Mouse (Mus musculus): Measurements from ENCODE around the gene Dgki. TPM values are rescaled to one million over a fixed set of nuclear protein-coding genes. Genes with fewer than 3 reads are reported as not detected.
"Not testable (repeated sequence)": the region's sequence is repeated elsewhere in the genome, so short reads cannot be mapped to it uniquely, and the experiment has no call there.

The Dgki gene
- polyA plus RNA-seq, 1 experiment from 2014 or later, result 7.0 TPM

DNA sequence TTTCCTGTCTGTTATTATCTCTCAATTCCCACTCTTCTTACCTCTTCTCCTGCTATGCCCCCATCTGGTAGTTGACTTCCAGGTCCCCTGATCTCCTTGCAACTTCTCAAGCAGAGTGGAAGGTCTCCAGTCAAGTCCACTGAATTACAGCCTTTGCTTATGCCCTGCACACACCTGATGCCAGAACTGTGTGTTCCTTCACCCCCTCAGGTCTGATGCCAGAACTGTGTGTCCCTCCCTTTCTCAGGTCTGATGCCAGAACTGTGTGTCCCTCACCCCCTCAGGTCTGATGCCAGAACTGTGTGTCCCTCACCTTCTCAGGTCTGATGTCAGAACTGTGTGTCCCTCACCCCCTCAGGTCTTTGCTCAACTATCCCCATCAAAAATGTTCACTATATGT is 161.2 kb downstream of the Dgki start:
- no peak overlapping the region for H3K4me3 ChIP-seq
- peaks cover 8% of the 10 kb centered on the region for H3K4me1 ChIP-seq (replicated peaks)
- ATAC-seq (ENCODE audit: low FRiP score, low read depth), result no peak
- H3K9me3 ChIP-seq, result no peaks in the 10 kb centered on the region
- H3K4me2 ChIP-seq, result no peak overlapping the region
- no peak overlapping the region for H3K27ac ChIP-seq (replicated peaks)
- H3K36me3 ChIP-seq, result no peaks in the 10 kb centered on the region
- H3K27me3 ChIP-seq, result no peaks in the 10 kb centered on the region
- no peak overlapping the region for H3K9ac ChIP-seq

DNA sequence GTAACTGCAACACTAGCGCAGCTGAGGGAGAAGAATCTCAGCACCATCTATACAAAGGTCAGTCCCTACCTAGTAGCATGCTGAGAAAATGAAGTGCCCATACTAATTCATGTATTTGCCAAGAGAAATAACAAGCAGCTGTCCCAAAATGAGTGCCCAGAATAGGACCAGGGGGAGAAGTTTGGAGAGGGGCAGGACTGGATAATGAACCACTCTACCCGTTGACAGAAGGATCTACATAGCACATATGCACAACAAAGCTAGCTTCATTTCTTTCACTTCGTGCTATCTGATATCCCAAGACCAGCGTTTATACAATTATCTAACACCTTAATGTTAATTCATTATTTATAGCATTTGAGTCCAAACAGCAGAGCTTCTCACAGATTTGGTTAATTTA is 168.7 kb downstream of the Dgki start:
- no peaks in the 10 kb centered on the region for H3K36me3 ChIP-seq
- no peak overlapping the region for H3K9ac ChIP-seq
- H3K27ac ChIP-seq (replicated peaks), result no peak overlapping the region
- ATAC-seq (ENCODE audit: low FRiP score, low read depth), result no peak
- WGBS, result 78% methylated on average over 4 of the region's 4 CpGs
- no peaks in the 10 kb centered on the region for H3K4me1 ChIP-seq (replicated peaks)
- H3K9me3 ChIP-seq, result no peaks in the 10 kb centered on the region
- no peak overlapping the region for H3K4me2 ChIP-seq
- H3K27me3 ChIP-seq, result no peaks in the 10 kb centered on the region
- H3K4me3 ChIP-seq, result no peak overlapping the region

DNA sequence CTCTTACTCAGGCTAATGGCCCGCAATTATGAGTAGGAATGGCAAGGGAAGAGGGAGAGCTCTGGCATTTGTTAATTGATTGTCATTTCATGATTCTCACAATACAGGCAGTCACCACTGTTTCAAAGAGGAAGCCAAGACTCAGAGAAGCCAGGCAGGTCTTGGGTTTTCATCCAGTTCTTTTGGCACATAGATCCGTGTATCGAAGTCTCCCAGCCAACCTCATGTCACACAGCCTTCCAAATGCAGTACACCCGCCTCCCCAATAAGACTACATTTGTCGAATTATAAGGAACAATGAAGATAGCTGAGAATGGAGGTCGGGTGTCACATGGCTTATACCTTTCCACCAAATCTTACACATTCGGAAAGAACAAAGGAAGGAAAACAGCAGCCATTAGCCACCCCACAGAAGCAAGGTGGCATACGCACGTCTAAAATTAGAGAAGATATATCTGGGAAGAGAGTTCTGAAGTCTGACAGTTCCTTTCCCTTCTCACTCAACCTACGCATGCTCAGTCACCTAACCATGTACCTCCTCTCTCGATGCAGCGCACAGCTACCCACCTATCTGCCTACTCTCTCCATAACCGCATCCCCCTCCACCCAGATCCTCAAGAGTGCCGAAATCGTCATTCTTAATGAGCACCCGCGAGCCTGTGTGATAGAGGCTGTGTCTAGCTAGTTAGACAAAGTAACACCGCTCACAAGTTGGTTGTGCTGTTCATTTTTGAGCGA is 179.4 kb downstream of the Dgki start:
- WGBS, result 93% methylated on average over 19 of the region's 19 CpGs
- no peak overlapping the region for H3K27ac ChIP-seq (replicated peaks)
- H3K36me3 ChIP-seq, result no peaks in the 10 kb centered on the region
- no peaks in the 10 kb centered on the region for H3K4me1 ChIP-seq (replicated peaks)
- no peak overlapping the region for H3K9ac ChIP-seq
- H3K4me3 ChIP-seq, result no peak overlapping the region
- H3K27me3 ChIP-seq, result no peaks in the 10 kb centered on the region
- H3K4me2 ChIP-seq, result no peak overlapping the region
- H3K9me3 ChIP-seq, result no peaks in the 10 kb centered on the region
- no peak for ATAC-seq (ENCODE audit: low FRiP score, low read depth)

DNA sequence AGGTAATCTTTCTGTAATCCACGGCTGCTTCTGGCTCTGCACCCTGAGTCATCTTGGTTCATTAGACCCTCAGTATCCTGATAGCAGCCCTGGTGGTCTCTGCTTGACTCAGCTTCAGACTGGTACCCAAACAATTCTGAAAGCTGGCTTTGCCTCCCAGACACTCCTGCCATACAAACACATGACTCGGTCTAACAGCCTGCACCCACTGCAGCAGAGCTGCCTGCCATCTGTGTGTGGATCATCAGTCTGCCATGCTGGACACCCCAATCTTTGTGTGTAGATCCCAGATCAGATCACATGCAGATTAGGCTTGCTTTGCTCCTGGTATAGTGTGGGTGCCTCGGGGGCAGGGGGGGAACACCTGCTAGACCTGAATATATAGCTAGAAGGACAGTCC is 180.8 kb downstream of the Dgki start:
- H3K9me3 ChIP-seq, result no peaks in the 10 kb centered on the region
- H3K9ac ChIP-seq, result no peak overlapping the region
- H3K36me3 ChIP-seq, result no peaks in the 10 kb centered on the region
- no peak overlapping the region for H3K4me2 ChIP-seq
- H3K27ac ChIP-seq (replicated peaks), result no peak overlapping the region
- no peak overlapping the region for H3K4me3 ChIP-seq
- ATAC-seq (ENCODE audit: low FRiP score, low read depth), result no peak
- no peaks in the 10 kb centered on the region for H3K27me3 ChIP-seq
- WGBS, result 83% methylated on average over 3 of the region's 3 CpGs
- no peaks in the 10 kb centered on the region for H3K4me1 ChIP-seq (replicated peaks)

DNA sequence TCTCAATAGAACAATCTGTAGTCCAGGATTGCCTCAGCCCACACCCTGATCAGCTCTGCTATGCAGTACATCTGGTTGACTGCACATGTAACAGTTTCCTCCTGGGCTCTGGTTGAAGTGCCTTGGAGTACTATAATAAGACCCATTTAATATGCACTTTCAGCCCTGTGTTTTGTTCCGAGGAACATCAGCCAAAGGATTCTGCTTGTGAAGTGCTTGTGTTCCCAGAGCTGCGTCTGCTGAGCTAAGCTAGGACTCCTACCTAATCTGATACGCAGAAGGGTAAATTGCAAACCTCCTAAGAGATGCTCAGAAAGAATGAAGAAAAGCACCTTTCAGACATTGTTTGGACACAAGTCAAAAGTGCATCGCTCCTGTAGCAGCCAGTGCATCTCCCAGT is 186.9 kb downstream of the Dgki start:
- Histone ChIP-seq H3K9me3 (no peaks in the 10 kb centered on the region), H3K36me3 (no peaks in the 10 kb centered on the region), H3K4me2 (no peak overlapping the region), H3K27ac (replicated peaks) (no peak overlapping the region), H3K27me3 (no peaks in the 10 kb centered on the region), H3K4me3 (no peak overlapping the region), H3K4me1 (replicated peaks) (no peaks in the 10 kb centered on the region), H3K9ac (no peak overlapping the region)
- ATAC-seq (ENCODE audit: low FRiP score, low read depth), result no peak
- 94% methylated on average over 4 of the region's 4 CpGs for WGBS

DNA sequence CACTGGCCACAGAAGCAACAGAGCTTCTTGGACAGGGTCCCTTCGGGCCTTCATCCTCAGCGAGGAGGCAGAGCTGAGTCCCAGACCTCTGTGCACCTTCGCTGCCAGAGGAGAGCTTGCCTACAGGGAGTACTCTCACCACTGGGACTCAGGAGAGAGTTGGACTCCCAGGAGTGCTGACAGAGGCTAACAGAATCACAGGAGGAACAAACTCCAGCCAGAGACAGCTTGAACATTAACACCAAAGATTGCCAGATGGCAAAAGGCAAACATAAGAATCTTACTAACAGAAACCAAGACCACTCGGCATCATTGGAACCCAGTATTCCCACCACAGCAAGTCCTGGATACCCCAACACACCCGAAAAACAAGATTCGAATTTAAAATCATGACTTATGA is 193.7 kb downstream of the Dgki start:
- not testable (repeated sequence) for H3K4me1 ChIP-seq (replicated peaks); H3K36me3 ChIP-seq; H3K9me3 ChIP-seq; H3K4me2 ChIP-seq; ATAC-seq (ENCODE audit: low FRiP score, low read depth); H3K4me3 ChIP-seq; H3K9ac ChIP-seq; H3K27ac ChIP-seq (replicated peaks); H3K27me3 ChIP-seq
- WGBS, result 93% methylated on average over 6 of the region's 6 CpGs

DNA sequence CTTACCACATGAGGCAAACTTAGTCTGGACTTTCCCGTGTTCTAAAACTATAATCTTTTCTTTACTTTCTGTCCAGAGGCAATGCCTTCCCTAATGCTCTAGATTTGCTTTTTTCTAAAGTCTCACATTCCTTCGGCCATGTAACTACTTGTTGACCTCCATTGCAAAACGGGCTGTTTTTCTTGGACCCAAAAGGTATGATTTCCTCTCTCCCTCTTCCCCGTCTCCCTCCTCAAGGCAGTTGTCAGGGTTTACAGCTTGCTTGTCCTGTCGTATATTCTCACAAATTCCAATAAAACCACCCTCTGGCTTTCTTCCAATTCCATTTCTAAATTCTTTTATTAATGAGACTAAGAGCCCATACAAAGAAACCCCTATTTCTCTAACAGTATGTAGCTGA is 199.6 kb downstream of the Dgki start:
- WGBS, result 84% methylated on average over 5 of the region's 5 CpGs

DNA sequence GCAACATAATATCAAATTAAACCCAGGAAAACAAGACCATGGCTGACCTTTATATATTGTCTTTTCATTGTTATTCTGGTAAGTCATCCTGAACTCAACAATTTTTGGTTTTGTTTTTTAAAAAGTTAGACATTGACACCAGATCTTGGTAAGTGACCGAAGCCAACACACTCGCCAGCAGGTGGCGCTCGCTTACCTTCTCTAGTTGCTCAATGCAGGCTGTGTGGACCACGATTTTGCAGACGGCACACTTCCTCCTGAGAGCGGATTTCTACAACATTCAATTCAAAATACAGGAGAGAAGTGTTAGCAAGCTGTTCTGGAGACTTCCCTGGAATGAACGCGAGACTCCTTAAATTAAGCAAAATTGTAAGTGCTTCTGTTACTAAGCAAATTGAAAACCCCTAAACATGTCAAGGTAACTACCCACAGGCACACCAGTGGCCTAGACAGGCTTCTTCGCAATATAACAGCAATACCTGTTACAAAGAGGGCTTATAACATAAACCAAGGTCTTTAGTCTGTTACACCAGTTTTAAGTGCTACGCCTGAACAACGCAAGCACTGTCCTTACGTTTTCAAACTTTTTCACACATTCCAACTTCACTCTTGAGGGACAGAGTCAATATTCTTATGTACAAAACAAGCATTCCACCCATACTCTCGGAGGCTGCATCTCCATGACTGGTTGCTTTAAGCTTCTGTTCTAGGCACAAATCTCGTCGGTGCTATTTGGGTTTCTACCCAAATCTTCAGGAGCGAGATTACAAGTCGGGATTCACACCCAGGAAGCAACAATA is 202.4 kb downstream of the Dgki start:
- peaks cover 9% of the 10 kb centered on the region for H3K4me1 ChIP-seq (replicated peaks)
- no peaks in the 10 kb centered on the region for H3K27me3 ChIP-seq
- 0 out of 2 replicates have a peak overlapping the region, but pooled peaks have one; percentile 32 for H3K4me2 ChIP-seq
- H3K36me3 ChIP-seq, result no peaks in the 10 kb centered on the region
- no peak overlapping the region for H3K27ac ChIP-seq (replicated peaks)
- ATAC-seq (ENCODE audit: low FRiP score, low read depth), result peak; percentile 84; the same call in 1 of the 2 replicates
- no peak overlapping the region for H3K4me3 ChIP-seq
- H3K9ac ChIP-seq, result no peak overlapping the region
- 50% methylated on average over 18 of the region's 18 CpGs for WGBS
- H3K9me3 ChIP-seq, result no peaks in the 10 kb centered on the region

More for the DNA sequence above, 199.6 kb downstream of the Dgki start:
- no peak overlapping the region for H3K27ac ChIP-seq (replicated peaks)
- peaks cover 9% of the 10 kb centered on the region for H3K4me1 ChIP-seq (replicated peaks)
- H3K27me3 ChIP-seq, result no peaks in the 10 kb centered on the region
- no peak overlapping the region for H3K4me2 ChIP-seq
- H3K9ac ChIP-seq, result no peak overlapping the region
- H3K9me3 ChIP-seq, result no peaks in the 10 kb centered on the region
- ATAC-seq (ENCODE audit: low FRiP score, low read depth), result no peak
- H3K36me3 ChIP-seq, result no peaks in the 10 kb centered on the region
- no peak overlapping the region for H3K4me3 ChIP-seq

DNA sequence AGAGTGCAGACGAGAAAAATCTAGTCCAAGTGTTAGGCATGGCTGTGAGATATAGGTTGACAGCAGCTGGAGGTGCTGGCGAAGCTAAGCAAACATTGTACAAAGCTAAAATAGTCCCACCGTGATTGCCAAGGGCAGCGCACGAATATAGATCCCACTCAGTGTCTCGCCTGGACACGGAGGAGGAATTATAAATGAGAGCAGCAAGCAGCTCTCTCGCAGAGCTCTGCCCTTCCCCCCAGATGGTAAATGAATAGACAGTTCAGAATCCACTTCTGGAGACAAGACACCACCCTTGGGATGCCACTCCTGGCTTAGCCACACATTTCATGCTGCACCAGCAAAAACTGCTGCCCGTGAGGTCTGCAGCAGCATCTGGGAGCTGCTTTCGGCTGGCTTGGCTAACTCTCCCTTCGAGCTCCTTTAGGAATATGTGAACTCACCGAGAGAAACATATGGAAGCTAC is 203.1 kb downstream of the Dgki start:
- Histone ChIP-seq H3K4me3 (no peak overlapping the region), H3K27me3 (no peaks in the 10 kb centered on the region), H3K4me1 (replicated peaks) (peaks cover 9% of the 10 kb centered on the region), H3K36me3 (no peaks in the 10 kb centered on the region), H3K27ac (replicated peaks) (no peak overlapping the region), H3K4me2 (peak overlapping the region; percentile 32), H3K9me3 (no peaks in the 10 kb centered on the region), H3K9ac (no peak overlapping the region)
- WGBS, result 40% methylated on average over 12 of the region's 12 CpGs
- ATAC-seq (ENCODE audit: low FRiP score, low read depth), result peak; percentile 67; the same call in 1 of the 2 replicates

DNA sequence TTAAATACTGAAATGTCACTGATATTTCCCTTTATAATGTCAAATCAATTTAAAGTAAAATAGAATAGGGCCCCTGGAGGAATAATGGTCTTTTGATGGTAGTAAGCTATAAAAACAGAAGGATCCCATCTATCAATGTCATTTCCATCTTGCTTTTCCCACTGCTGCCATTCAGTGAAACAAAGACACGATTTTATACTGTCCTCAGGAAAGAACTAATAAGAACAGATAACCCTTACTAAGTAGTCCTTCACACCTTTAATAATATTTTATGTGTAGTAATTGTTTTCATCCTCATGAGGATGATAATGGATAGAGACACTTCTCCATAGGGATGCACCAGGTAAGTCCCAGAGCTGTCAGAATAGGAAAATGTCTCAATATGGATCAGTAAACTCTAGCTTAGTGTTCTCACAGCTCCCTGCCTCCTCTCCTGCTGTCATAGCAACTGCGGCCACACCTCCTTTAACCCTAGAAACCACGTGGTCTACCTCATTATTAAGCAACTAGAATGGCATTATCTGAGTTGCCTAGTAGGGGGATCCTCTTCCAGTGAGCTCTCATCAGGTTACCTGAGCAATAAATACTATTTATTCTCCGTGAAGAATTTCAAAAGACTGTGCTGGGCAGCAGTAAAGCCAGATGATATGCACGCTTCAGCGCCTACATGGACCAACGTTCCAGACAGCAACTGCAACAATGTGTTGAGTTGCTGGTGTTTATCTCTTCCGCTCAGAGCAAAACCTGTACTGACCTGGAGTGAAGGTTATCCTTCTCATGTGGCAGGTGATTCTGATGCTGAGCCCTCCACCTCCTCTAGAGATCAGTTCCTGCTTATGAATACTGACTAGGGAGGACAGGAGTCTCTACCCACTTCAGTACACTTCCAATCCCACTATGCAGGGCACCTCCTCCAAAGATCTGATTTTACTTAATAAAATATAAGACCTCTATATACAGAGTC is 210.6 kb downstream of the Dgki start:
- 34% methylated on average over 8 of the region's 8 CpGs for WGBS

DNA sequence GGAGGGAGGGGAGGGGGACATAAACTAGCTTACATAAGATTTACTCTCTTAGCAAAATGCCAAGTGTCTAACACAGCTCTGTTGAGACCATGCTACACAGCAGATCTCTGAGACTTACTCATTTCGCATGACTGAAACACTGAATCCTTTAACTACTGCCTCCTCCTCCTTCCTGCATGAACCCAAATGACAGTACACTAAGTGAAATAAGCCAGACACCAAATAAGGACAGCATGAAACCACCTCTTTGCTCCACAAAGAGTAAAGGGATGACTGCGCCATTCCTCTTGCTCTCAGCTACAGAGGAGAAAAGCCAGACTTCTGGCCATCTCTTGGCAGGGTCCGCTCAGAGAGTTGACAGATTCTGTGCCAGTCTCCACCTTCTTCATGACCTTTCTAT is 217.0 kb downstream of the Dgki start:
- Histone ChIP-seq H3K4me2 (no peak overlapping the region), H3K4me3 (no peak overlapping the region), H3K27ac (replicated peaks) (no peak overlapping the region), H3K9me3 (no peaks in the 10 kb centered on the region), H3K36me3 (no peaks in the 10 kb centered on the region), H3K9ac (no peak overlapping the region), H3K27me3 (no peaks in the 10 kb centered on the region), H3K4me1 (replicated peaks) (no peaks in the 10 kb centered on the region)
- 92% methylated on average over 3 of the region's 3 CpGs for WGBS
- no peak for ATAC-seq (ENCODE audit: low FRiP score, low read depth)

More for the DNA sequence above, 210.6 kb downstream of the Dgki start:
- no peaks in the 10 kb centered on the region for H3K27me3 ChIP-seq
- H3K9me3 ChIP-seq, result no peaks in the 10 kb centered on the region
- H3K27ac ChIP-seq (replicated peaks), result no peak overlapping the region
- H3K9ac ChIP-seq, result no peak overlapping the region
- H3K4me2 ChIP-seq, result no peak overlapping the region
- H3K4me1 ChIP-seq (replicated peaks), result peaks cover 8% of the 10 kb centered on the region
- no peak overlapping the region for H3K4me3 ChIP-seq
- H3K36me3 ChIP-seq, result no peaks in the 10 kb centered on the region
- ATAC-seq (ENCODE audit: low FRiP score, low read depth), result peak; percentile 66; the same call in 1 of the 2 replicates

Measured in hindbrain, embryonic 15.5 days (tissue).